Mouse (Mus musculus): ENCODE measurements around the gene Wdr3. TPM values are rescaled to one million over a fixed set of nuclear protein-coding genes. Genes with fewer than 3 reads are reported as not detected.

Gene Wdr3
- polyA plus RNA-seq, 1 experiment from 2014 or later, result 43.6 TPM

Other genes starting within 250 kb of the Wdr3 start
- 26.9 and 30.0 TPM in 2 replicates for gene Gdap2, start within 50 bp of the Wdr3 start, polyA plus RNA-seq (2015; fragmentation: Nextera tagmentation; extraction: Ambion mirVana)